Mouse (Mus musculus) gonadal fat pad, adult 2 months (tissue): ENCODE results near the gene Ubap1. TPM values are rescaled to one million over a fixed set of nuclear protein-coding genes. Genes with fewer than 3 reads are reported as not detected.

Source experiments
- DNase-seq: peaks from one replicate; pipeline ENCODE4 v3.0.0-alpha.2; 2012; ENCODE audit warnings: low read depth
- polyA plus RNA-seq: library from polyadenylated mRNA; depleted of rRNA; stranded (reverse); fragments of >200 nt; gene quantifications from 2 replicates; pipeline ENCODE4 v1.2.3, GENCODE M21; 2012; rRNA removed

Gene Ubap1
- 28.8 and 35.3 TPM in 2 replicates for polyA plus RNA-seq

GRCm38 (mm10) chr4:41348584-41349198 lies at the start of gene Ubap1:
Ubap1 (plus strand) TSS chr4:41348996.
- peak; percentile 91 for DNase-seq

- DNase-seq = no peak
Measured at GRCm38 (mm10) chr4:41303671-41304070, 45.1 kb upstream of the Ubap1 start.

- DNase-seq = no peak
Measured at GRCm38 (mm10) chr4:41304302-41304701, 44.5 kb upstream of the Ubap1 start.

DNA sequence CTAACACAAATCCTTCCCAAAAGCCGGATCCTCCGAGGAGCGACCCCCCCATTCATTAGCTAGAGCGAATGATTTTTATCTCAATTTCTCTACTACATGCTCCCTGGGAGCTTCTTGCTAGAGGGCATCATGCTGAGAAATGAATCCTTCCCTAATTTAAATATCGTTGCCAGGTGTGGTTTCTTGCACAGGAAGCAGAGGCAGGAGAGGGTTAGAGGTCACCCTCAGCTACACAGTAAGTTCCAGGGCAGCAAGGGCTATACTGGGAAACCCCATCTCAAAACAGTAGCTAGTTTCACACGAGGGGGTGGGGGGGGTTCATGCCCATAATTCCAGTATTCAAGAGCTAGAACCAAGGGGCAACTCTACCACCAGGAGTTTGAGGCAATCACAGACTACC lies 41.4 kb upstream of the Ubap1 start:
- DNase-seq = no peak

GRCm38 (mm10) chr4:41310567-41311563 lies 37.9 kb upstream of the Ubap1 start:
- DNase-seq = no peak

- no peak for DNase-seq
Measured at GRCm38 (mm10) chr4:41313722-41314121, 35.1 kb upstream of the Ubap1 start.

GRCm38 (mm10) chr4:41314141-41315129 lies 34.4 kb upstream of the Ubap1 start, which contains the start of gene Dcaf12:
Dcaf12 (minus strand) TSS chr4:41314889.
- peak; percentile 47 for DNase-seq

DNA sequence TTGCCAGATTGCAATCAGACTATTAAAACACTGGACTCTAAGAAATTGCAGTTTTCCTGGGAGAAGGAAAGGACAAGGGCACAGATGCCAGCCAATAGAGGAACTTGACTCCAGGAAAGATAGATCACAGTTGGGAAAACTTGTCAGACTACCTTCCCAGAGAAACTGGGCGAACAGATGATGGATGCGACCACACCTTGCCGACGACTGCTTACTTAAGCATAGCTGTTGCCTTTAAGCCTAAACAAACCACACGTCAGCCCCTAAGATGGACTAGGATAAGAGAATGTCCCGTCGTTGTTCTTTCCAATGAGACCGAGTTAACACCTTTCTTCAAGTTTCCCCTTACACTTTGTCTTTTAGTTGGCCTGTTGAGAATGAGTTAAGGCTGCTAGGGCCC lies 33.6 kb upstream of the Ubap1 start:
- no peak for DNase-seq

DNA sequence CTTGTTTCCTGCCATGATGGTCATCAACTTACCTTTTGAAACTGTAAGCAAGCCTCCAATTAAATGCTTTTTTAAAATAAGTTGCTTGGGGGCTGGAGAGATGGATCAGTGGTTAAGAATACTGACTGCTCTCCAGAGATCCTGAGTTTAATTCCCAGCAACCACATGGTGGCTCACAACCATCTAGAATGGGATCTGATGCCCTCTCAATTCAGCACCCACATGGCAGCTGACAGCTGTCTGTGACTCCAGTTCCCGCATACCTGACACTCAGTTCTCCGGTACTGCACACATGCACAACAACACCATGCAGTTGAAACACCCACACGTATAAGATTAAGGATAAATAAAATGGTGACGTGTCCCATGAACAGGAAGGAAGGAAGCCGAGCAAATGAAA lies 30.5 kb upstream of the Ubap1 start:
- no peak for DNase-seq

DNA sequence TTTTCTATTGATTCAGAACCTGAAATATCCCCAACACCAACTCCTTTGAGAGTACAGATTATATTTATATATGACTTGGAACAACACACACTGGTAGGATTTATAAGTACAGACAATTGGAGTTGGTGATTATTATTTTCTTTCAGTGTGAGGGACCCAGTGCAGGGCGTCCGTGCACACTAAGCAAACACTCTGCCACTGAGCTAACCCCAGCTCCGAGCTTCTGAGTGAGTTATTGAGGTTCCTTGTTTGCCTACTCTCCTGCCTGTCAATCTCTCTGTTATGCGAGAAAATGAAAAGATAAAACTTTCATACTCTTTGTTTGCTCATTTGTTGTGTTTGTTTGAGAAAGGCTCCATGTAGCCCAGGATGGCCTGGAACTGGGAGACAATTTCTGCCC lies 27.8 kb upstream of the Ubap1 start:
- no peak for DNase-seq

DNA sequence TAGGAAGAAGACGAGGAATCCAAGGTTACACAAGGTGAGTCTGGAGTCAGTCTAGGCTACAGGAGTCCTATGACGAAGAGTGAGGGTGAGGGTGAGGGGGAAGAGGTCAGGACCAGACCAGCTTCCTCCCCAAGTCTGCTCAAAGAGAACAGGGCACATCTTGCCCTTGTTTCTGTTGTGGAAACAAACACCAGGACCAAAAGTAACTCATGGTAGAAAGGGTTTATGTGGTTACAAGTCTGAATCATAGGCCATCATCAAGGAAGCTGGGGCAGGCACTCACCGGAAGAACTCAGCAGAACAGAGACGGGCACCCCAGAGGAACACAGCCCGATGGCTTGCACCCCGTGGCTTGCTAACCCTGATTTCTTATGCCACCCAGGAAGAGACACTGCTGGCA lies 21.9 kb upstream of the Ubap1 start:
- DNase-seq = no peak

DNA sequence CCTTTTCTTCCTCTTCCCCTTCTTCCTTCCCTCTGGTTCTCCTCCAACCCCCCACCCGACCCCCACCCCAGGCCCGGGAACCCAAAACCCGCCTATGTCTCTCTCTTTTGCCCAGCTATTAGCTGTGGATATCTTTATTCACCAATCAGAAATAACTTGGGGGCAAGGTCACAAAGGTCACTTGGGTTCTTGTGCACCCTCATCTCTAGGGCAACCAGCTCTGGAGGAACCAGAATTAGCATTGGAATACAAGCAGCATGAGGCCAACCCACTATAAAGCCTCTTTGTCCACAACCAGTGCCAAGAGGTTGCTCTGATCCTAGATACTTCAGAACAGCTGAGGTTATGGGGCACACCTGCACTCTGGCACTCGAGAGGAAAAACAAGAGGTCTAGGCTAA lies 19.3 kb upstream of the Ubap1 start:
- no peak for DNase-seq

GRCm38 (mm10) chr4:41331085-41331484 lies 17.7 kb upstream of the Ubap1 start:
- DNase-seq = no peak

- DNase-seq = no peak
Measured at GRCm38 (mm10) chr4:41331698-41332421, 16.9 kb upstream of the Ubap1 start.

DNA sequence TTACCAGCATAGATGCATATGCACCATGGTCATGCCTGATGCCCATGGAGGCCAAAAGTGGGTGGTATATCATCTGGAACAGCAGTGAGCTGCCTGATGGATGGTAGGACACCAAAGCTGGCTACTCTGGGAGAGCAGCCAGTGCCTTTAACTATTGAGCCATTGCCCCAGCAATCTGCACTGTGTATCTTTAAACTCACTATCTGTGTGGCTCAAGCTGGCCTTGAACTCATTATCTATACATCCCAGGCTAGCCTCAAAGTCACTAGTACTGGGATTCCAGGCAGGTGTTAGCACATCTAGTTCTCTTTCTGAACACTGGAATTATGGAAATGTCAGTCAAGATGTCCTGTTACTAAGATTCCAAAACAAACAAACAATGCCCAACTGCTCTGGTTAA lies 12.2 kb upstream of the Ubap1 start:
- no peak for DNase-seq

GRCm38 (mm10) chr4:41340912-41341550 lies 7.8 kb upstream of the Ubap1 start:
- no peak for DNase-seq

DNA sequence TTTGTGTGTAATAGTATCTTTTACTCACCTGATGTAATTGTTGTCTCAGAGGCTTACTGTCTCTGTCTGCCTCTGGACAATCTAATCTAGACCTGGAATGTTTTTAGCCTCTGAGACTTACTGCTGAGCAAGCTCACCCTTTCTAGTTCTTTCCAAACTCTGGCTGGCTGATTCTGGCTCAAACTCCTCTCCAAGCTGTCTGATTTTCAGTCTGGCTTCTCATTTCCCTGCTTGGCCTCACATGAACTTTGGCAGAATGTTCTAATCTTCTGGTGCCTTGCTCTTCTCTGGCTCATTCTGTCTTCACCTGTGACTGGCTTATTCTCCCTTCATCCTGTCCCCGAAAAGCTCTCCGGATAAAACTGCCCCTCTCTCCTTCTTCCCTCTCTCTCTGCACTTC lies 2.8 kb upstream of the Ubap1 start:
- no peak for DNase-seq

GRCm38 (mm10) chr4:41347839-41348238 lies 957 bp upstream of the Ubap1 start:
- no peak for DNase-seq

DNA sequence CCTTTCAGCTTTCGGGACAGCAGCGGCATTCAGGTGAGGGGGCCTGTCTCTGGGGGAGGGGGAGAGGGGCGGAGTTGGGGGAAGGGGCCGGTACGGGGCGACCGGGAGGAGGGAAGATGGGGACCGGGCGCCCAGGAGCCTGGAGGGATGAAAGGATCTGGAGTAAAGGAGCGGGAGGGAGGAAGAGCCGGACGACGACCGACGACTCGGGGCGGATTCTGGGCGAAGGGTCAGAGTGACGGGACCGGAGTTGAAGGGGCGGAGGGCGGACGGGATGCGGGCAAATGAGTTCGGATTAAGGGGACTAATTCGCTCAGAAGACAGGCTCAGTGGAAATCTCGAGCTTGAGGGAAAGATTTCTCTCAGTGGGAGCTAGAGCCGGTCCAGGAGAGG lies 399 bp downstream of the Ubap1 start:
- DNase-seq = no peak

GRCm38 (mm10) chr4:41352758-41353157 lies 4.0 kb downstream of the Ubap1 start:
- no peak for DNase-seq

DNA sequence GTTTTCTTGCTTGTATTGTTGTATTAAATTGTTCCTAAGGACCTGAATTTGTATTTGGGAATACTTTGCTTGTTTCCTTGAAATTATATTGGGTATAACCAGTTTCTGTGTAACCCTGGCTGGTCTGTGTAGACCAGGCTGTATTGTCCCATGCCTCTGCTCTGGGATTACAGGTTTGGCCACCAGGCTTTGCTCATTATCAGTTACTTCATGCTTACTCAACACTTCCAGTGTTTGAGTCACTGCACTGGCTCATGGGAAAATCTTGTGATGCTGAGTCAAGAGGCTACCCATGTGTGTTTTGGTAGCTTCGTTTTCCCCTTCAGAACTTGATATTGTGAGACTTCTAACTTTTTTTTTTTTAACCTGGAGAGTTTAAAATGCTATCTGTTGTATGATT lies 4.5 kb downstream of the Ubap1 start:
- DNase-seq = no peak
